Mouse (Mus musculus) brain, embryonic 14.5 days (tissue): ENCODE data around the gene Yme1l1.

Source experiments
- CTCF ChIP-seq: fragments of 200-500 bp; IDR thresholded peaks from 2 replicates; pipeline ENCODE4 v1.5.1; 2012; ENCODE audit warnings: inconsistent platforms, mild to moderate bottlenecking, moderate library complexity, borderline replicate concordance; ENCODE audit not compliant: insufficient read depth, insufficient read length; ENCODE audit errors: extremely low read depth
- POLR2A ChIP-seq: fragments of 200-500 bp; IDR thresholded peaks from 2 replicates; pipeline ENCODE4 v1.6.1; 2012; ENCODE audit warnings: mild to moderate bottlenecking, inconsistent platforms, borderline replicate concordance; ENCODE audit not compliant: poor library complexity, insufficient read depth, insufficient read length, severe bottlenecking; ENCODE audit errors: extremely low read depth

DNA sequence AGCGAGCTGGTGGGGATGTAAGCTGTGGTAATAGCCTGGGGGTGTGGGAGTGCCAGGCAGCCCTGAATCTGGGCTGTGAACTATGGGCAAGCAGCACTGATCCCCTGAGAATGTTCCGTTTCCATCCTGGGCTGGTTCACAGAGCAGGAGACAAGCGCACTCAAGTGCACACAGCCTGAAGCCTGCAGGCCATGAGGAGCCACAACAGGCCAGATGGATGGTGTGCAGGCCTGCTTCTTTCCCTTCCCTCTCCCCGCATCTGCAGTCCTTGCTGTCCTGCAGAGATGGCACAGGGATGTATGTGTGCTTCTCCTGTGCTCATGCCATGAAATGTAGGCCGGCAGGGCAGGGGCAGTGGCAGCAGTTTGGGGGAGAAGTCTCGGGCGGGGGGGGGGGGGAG, 69.0 kb downstream of the Yme1l1 start:
- TF ChIP-seq POLR2A (no peak), CTCF (no peak)
